Mouse (Mus musculus): ENCODE measurements around the gene Prc1.

- no peak for TF ChIP-seq CTCF (IDR thresholded peaks at IDR 0.05; ENCODE audit: extremely low read depth, insufficient read depth, insufficient read length, insufficient replicate concordance)
- no peak for TF ChIP-seq POLR2A (IDR thresholded peaks at IDR 0.05; ENCODE audit: low read depth, low read length)
Measured at GRCm38 (mm10) chr7:80298754-80299153, 4.5 kb downstream of the Prc1 start.
